Mouse (Mus musculus) heart, postnatal 0 days (tissue): ENCODE data around the gene Acadm.

Experiments used
- CTCF ChIP-seq: IDR thresholded peaks from 2 replicates; pipeline ENCODE4 v1.5.1; 2016; ENCODE audit warnings: antibody characterized with exemption, control low read depth, low read depth
- EP300 ChIP-seq: IDR thresholded peaks from 2 replicates; pipeline ENCODE4 v1.6.1; 2016; ENCODE audit warnings: antibody characterized with exemption, low read depth

DNA sequence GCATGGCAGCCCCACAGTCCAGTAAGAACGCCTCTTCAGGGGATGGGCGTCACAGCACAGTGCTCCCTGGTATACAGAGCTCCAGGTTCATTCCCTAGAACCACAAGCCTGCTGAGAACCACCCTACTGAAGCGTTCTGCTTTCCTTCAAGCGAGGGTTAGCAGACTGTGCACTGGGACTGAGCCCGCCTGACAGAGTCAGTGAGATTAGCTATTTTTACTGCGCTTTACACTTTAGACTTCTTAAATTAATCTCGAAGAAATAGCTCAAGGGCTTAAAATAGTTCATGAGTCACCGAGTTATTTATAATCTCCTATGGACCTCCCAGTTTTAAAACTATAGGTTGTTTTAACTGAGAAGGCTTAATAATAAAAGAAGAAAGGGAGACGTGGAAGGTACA is 8.6 kb downstream of the Acadm start:
- no peak for TF ChIP-seq CTCF
- TF ChIP-seq EP300 = peak; percentile 66; the same call in 1 of the 2 replicates
